Mouse (Mus musculus): ENCODE results near the gene Ttc7b. TPM values are rescaled to one million over a fixed set of nuclear protein-coding genes. Genes with fewer than 3 reads are reported as not detected.

The Ttc7b gene
- total RNA-seq, 2 experiments from 2014 or later: 81.8 to 94.3 TPM

DNA sequence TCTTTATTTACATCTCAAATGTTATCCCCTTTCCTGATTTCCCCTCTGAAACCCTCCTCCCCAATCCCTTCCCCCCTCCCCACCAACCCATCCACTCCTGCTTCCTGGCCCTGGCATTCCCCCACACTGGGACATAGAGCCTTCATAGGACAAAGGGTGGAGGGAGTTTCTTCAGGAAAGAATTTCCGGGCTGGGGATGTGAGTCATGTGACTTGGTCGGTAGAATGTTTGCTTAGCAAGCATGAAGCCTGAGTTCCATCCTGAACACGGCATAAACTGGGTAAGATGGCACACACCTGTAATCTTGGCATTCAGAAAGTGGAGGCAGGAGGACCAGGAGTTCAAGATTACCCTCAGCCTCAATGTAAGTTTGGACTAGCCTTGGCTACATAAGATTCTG lies 151.4 kb downstream of the Ttc7b start:
- intact Hi-C loops (cut with DNase I; ENCODE audit: low total_unique reads): no loop called here
- no peak for DNase-seq

DNA sequence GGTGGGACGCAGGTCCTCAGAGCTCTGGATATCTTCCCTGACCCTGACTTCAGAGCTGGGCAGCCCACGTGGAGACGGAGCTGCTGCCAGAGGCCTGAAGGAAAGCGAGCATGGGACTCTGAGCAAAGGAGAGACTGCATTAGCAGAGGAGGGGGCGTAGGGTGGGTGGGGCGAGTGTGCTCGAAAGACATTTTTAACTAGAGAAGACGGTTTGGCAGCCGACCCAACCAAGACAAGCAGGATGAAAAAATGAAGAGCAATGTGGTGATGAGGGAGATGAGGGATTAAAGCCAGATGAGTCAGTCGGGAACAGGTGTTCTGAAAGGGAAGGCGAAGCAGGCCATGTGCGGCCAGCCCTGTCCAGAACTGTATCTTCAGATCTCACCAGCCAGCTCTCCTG lies 159.3 kb downstream of the Ttc7b start:
- peak; percentile 29 for DNase-seq

DNA sequence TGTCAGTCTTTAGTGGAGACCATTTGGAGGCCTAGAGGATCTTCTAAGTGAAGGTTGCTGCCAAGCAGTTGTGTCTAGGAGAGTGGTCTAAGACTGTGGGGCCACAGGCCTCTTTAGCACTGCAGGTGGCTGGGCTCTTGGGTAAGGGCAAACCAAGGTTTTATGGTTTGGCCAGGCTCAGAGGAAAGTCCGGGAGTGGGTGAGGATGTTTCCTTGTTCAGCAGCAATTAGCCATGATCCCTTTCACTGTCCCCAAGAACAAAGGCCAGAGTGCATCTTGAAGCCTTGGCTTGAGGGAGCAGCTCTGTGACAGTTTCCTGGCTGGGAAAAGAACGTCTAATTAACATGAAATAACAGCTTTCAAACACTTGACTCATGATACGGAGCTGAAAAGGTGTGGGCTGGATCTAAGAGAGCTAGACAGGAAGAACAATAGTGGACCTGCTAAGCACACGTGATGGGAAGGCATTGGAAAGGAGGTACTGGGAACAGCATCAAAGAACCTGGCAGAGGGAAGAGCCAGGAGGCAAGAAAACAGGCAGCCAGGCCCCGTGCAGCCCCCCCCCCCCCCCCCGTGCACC lies 162.5 kb downstream of the Ttc7b start:
- intact Hi-C loops (cut with DNase I; ENCODE audit: low total_unique reads): no loop called here
- DNase-seq: no peak

More for the DNA sequence above, 159.3 kb downstream of the Ttc7b start:
- intact Hi-C loops (cut with DNase I; ENCODE audit: low total_unique reads): no loop called here

DNA sequence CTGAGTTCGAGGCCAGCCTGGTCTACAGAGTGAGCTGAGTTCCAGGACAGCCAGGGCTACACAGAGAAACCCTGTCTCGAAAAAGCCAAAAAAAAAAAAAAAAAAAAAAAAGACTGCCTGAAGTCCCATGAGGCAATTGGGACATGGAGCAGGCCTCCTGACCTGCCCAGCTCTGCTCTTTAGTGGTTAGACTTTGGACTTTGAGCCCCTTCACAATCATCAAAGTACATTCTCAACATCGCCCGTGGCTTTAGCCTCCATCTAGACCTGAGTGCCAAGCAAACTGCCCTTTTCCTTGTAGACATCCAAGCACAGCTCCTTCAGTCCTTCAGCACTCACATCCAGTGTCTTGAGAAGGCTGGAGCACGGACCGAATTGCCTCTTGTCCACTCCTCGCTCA lies 164.2 kb downstream of the Ttc7b start:
- intact Hi-C loops (cut with DNase I; ENCODE audit: low total_unique reads): no loop called here
- DNase-seq: no peak

DNA sequence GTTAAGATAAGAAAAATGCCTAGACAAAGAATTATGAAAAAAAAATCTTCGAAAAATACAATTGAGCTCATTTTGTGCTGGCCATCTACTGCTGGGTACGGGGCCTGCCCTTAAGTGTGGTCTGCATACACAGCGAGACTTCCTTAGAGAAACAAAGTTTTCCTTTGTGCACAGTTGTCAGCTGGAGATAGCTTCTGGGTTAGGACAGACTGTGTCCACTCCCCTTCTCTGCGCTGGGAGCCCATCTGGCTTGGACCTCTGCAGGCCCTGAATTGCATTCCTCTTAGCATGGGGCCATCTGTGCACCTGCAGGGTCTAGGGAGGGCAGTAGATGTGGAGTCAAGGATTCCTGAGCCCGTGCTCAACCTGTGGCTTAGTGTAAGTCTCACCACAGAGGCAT lies 165.1 kb downstream of the Ttc7b start:
- no peak for DNase-seq
- intact Hi-C loops (cut with DNase I; ENCODE audit: low total_unique reads): no loop called here

DNA sequence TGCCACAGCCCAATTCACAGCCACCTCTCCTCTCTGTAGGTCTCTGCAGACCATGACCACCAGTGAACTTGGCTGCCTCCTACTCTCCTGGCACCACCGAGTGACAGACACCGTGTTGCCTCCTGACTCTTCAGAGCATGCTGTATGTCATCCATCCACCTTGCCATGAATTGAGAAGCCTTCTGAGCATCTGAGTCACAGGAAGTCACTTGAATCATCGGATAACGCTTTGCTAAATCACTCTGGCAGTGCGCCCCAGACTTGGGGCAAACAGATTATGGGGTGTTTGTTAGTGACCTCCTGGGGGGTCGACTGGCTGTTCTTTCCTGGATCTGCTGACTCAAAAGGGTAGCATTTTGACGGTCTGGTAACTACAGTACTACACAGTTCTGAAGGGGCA lies 166.7 kb downstream of the Ttc7b start:
- intact Hi-C loops (cut with DNase I; ENCODE audit: low total_unique reads): no loop called here
- no peak for DNase-seq

DNA sequence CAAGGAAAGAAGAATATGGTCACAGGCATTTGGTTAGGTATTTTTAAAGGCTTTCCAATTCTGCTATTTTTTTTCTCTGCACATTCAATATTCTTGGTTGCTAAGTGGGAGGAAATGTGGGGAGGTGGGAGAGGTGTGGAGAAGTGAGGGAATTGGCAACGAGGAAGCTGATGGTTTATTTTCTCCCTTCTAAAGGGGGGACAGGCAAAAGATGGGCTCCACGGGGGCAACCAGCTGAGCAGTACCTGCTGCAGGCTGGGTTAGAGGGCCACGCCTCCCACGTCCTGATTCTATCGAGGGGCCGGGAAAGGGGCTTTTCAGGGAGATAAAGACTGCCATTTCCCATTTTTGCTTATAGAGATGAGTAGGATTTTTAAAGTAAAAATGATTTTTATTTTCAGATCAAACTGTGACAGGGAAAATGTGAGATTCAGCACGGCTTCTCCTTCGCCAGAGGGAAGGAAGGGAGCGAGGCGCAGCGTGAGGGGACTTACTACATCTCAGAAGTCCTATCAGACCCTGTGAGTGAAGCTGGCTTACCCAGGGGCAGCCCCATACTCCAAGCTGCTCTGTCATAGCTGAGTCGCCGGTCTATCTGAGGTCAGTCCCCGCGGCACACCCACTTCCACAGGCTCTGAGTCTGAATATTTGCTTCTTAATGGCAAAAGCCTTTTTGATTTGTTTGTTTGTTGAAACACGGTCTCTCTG lies 167.4 kb downstream of the Ttc7b start:
- DNase-seq: no peak
- intact Hi-C loops (cut with DNase I; ENCODE audit: low total_unique reads): no loop called here

DNA sequence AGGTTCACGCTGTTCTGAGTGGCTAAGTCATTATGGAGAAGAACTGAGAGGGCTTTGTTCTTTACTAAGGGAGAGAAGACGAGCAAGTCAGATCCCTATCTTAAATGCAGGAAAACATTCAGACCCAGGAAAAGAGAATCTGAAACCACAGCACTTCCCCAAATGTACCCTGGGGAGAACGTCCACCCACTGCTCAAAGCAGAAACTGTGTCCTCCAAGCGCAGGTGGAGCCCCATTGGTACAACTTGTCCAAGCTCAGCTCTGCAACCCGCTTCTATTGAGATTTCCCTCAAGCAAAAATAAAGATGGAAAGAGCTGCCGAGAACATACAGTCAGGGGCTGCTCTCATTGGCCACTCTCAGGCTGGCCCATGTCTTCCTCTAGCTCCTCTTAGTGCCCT lies 168.5 kb downstream of the Ttc7b start:
- intact Hi-C loops (cut with DNase I; ENCODE audit: low total_unique reads): no loop called here
- DNase-seq: no peak

DNA sequence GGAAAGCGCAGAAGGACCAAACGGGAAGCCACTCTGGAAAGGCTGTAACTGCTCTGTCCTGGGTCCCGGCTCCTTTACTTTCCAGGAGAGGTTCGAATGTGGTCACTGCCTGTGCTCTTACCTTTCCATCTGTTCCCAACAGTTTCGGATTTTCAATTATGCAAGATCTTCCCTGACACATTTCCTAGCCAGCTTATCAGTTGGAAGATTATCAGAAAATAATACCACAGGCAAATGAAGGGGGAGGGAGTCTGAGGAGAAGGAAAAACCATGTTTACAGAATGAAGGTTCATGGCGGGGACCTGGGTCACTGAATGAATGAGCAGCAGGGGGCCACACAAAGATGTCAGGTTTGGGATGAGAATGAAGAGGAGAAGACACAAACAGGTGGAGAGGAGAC lies 177.1 kb downstream of the Ttc7b start:
- no peak for DNase-seq
- intact Hi-C loops (cut with DNase I; ENCODE audit: low total_unique reads): no loop called here

DNA sequence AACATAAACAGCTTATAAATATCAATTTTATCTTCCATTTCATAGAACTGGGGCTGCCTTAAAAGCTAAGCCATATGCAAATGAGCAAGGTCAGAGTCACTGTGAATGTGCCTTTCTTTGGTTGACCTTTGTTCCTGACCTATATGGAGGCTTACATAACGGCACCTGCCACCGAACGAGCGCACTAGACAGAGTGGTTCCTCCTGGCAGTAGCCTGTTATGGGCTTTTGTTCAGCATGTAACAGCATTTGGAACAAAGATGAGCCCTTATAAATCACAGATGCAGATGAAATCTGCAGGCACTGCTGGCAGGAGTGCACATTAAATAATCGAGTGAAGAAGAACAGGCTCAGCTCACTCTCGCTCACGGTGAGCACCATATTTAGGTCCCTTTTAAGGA lies 179.0 kb downstream of the Ttc7b start:
- no peak for DNase-seq
- intact Hi-C loops (cut with DNase I; ENCODE audit: low total_unique reads): no loop called here

DNA sequence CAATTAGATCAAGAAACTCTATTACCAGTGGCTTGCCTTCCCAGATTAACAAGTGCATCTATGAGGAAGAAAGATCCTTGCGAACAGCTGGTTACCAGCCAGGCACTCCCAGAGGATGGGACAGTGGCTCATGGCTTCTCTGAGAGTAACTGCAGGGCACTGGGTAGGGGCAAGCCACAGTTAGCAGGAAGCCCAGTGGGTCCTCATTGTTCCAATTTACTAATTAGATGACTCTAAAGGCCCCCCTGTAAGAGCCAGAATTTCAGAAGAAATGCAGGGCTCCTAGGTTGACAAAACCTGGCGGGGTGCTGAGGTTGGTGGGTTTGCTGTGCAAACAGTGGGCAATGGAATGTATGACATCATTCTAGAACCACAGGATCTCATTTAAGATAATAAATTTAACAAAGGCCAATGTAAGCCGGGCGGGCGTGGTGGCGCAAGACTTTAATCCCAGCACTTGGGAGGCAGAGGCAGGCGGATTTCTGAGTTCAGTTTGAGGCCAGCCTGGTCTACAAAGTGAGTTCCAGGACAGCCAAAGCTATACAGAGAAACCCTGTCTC lies 179.6 kb downstream of the Ttc7b start:
- intact Hi-C loops (cut with DNase I; ENCODE audit: low total_unique reads): no loop called here

DNA sequence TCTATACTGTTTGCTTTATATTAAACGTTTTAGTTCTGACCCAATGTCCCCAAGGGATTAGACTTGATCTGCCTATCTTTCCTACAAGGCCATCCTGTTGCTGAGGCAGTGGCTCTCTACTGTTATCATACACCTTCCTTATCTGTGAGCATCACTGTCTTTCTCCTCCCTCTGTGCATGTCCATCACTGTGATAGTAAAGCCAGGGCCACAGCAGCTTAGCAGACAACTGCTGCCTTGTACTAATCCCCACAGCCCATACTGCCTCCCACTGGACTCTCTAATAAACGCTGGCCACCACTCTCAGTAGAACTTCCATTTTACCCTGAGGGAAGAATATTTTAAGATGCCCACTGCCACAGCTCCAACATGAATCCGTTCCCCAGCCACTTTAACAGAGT lies 182.6 kb downstream of the Ttc7b start:
- intact Hi-C loops (cut with DNase I; ENCODE audit: low total_unique reads): loop anchor here (5.0 kb wide), 1 partner anchor 136 kb away; no protein-coding TSS in a partner anchor
- peak; percentile 26 for DNase-seq

More for the DNA sequence above, 179.6 kb downstream of the Ttc7b start:
- DNase-seq: no peak

DNA sequence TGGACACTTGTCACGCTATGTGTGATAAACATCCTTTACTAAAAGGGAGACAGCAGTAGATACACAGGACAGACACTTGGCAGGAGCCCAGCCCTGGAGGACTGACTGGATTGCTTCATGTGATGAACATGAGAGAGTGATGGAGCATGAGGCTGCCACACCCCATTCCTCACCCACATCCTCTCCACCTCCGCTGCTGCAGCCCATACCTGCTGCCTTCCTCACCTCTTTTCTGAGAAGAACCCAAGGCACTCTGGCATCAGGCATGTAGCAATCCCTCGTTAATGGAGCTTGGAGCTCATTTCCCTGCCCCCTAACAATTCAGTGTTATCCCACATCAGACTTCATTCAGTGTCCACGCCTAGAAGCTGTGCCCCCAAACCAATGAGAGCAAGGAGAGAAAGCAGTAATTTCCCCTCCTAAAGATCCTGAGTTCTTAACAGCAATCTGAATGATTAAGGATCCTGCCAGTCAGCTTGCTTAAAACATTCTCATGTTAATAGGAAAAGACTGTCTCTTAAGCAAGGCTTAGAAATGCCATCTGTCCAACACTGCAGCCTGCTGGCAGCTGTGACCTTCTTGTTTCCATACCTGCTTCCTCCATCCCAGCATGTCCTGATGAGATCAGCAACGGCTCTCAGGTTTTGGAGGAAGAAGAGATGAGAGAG lies 183.1 kb downstream of the Ttc7b start:
- intact Hi-C loops (cut with DNase I; ENCODE audit: low total_unique reads): loop anchor here (5.0 kb wide), 1 partner anchor 135 kb away; no protein-coding TSS in a partner anchor
- DNase-seq: no peak

DNA sequence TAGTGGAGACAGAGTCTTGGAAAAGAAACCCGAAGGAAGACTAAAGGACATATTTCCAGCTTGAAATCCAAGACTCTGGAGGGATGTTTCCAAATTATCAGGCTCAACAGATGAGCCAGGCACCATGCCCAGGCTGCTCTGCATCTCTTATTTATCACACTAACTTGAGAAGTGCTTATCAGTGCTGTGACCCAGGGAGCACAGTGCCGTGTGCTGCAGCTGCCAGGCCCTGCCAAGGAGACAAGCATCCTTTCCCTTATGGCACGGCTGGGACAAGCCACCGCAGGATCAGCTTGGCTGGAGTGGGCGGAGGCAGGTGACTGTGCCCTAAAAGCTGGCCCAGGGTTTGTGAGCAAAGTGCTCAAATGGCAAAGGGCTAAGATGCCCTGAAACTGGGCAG lies 184.4 kb downstream of the Ttc7b start:
- no peak for DNase-seq

DNA sequence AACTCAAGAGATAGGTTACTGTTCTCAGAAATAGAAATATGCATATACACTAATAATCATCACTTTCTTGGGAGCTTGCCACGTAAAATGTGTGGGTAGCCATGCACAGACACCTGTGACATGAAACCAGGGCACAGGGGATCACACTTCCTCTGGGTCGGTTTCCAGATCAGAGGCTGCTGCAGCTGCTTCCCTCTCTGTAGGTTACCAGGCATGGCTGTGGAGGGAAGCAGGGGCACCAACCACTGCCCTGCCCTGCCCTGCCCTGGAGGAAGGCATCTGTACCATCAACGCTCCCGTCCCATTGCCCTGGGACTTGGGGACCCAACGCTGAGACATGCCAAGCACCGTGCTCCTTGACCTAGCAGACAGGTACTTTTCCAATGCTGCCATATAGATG lies 188.8 kb downstream of the Ttc7b start:
- DNase-seq: no peak
- intact Hi-C loops (cut with DNase I; ENCODE audit: low total_unique reads): no loop called here

More for the DNA sequence above, 184.4 kb downstream of the Ttc7b start:
- intact Hi-C loops (cut with DNase I; ENCODE audit: low total_unique reads): loop anchor here (5.0 kb wide), 1 partner anchor 134 kb away; no protein-coding TSS in a partner anchor

DNA sequence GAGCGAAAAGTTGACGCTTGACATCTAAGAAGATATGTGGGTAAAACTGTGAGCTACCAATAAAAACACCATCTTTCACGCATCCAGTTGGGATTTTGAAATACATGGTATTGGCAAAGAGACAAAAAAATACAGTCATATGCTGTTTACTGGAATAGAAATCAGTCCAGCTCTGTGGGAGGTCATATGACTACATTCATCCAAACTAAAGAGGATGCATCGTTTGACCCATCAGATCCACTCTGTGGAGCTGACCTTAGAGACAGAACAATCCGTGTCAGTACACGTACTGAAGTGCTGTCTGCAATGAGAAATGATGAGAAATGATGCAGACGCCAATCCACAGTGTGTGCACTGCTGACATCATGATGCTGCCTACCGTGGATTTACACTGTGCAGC lies 190.4 kb downstream of the Ttc7b start:
- DNase-seq: no peak
- intact Hi-C loops (cut with DNase I; ENCODE audit: low total_unique reads): no loop called here

DNA sequence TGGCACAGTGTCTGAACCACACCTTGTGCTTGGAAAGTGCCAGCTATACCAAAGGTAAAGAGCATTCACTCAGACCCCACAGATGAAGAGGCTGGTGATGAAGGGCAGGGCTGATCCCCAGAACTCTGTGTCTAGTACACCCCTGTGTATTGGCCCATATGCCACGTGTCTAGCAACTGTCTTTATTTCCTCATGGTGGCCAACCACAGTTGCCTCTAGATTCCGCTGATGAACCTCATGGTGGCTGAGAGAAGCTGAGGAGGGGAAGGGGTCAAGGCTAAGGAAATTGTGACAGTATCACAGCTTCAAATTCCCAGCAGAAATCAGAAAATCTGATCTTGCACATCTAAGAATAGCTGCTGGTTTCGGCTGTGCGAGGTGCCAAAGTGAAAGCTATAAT lies 191.6 kb downstream of the Ttc7b start:
- DNase-seq: no peak
- intact Hi-C loops (cut with DNase I; ENCODE audit: low total_unique reads): no loop called here

DNA sequence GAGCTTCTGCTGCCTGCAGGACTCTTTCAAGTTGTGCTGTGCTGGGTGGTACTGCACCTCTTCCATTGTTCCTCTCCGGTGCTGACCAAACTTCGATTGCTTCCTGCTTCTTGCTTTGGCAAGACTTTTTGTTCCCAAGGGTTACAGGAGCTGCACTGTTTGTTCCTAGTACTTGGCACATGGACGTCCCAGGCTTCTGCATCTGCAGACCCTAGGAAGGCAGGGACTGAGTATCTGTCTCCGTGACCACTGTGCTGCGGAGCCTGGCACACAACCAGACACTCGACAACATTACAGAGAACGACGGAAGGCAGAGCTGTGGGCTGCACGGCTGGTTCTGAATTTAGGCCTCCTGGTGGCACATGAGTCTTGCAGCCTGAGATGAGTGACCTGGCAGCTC lies 192.1 kb downstream of the Ttc7b start:
- DNase-seq: no peak

DNA sequence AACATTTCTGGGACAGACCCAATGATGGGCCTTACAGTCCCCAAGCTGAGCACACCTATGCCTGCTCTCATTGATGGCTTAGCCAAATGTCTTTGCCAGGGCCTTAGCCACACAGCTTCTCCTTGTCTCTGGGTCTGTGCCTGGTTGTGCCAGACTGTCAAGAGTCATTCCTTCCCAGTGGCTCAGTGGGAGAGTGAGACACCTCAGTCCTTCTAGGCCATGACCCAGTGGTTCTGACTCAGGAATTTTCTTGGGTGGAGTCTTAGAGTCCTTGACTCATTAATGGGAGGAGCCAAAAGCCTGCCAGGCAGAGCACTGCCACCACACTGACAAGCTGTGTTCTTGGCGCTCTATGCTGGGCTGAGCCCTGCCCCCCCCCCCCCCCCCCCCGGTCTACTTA lies 193.9 kb downstream of the Ttc7b start:
- no peak for DNase-seq
- intact Hi-C loops (cut with DNase I; ENCODE audit: low total_unique reads): no loop called here

More for the DNA sequence above, 192.1 kb downstream of the Ttc7b start:
- intact Hi-C loops (cut with DNase I; ENCODE audit: low total_unique reads): no loop called here

DNA sequence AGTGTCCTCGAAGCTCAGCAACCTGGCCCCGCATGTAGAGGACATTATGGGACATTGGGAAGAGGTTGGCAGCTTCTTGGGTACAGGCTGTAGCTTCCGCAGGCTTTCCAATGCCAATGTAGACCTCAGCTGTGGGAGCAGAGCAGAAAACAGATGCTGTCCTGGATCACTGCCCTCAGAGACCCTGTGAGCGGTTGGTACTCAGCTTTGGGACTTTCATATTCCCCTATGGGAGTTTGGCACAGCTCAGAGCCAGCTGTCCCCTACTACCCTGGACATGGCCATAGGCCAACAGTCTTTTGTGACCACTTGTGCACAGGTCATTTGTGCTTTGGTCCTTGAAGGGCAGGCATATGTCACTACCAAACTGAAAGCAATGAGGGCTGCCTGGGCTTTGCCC lies 195.0 kb downstream of the Ttc7b start:
- intact Hi-C loops (cut with DNase I; ENCODE audit: low total_unique reads): no loop called here

DNA sequence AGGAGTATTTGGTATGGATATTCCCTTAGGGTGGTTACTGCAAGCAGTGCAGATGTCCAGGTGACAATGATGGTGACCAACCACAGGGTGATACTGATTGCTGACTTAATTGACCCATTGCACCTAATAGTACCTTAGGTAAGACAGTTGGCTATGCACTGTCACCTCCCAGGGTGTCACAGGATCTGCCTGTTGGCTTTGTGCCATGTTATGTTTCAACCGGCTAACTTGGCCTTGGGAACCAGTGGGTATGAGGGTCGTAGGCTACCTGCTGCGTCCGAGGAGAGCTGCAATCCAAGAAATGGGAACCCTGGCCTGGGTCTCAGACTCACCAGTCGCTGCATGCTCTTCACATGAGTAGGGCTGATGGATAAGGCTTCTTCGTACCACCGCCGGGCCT lies 195.4 kb downstream of the Ttc7b start:
- no peak for DNase-seq

More for the DNA sequence above, 195.0 kb downstream of the Ttc7b start:
- DNase-seq: no peak

More for the DNA sequence above, 195.4 kb downstream of the Ttc7b start:
- intact Hi-C loops (cut with DNase I; ENCODE audit: low total_unique reads): no loop called here

Data from gastrocnemius, postnatal 14 days (tissue).